Mouse (Mus musculus): ENCODE results near the gene Ski.

DNA sequence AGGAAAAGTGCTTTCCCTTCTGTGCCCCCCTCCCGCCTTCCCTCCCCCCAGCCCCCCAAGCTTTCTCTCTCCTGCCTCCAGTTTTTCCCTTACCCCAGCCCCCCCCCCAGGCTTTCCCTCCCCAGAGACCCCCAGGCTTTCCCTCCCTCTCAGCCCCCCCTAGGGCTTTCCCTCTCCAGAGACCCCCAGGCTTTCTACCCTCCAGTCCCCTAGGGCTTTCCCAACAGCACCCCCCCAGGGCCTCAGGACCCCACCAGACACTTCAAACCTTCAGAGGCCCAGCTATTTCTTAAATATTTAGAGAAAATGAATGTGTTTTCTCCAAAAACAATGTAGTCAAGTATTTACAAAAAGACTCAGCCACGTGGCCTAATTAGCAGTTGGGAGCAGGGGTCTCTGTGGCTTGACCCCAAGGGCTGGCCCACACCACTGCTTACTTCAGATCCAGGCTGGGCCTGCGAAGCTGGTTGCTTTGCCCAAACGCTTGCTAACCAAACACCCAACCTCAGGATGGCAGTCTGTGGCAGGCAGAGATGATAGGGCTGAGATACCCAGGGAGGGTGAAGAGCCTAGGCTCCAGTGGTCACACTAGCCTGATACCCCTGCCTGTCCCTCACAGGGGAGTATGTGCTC, 77.7 kb downstream of the Ski start:
- TF ChIP-seq CTCF (IDR thresholded peaks at IDR 0.05; ENCODE audit: low read depth) = peak; percentile 8; the same call in 1 of the 2 replicates
- TF ChIP-seq EP300 (IDR thresholded peaks at IDR 0.05; ENCODE audit: low read depth) = no peak
